Comparison of ENCODE assay signal across 20 mouse cellular contexts in genomic region chr1:11990011-11990410, GRCm38 (mm10).
A peak's percentile ranks its signal among the peaks of the same experiment; 100 is the strongest.
DNase-seq lines count a peak whose midpoint lies in the region; ATAC-seq lines count a peak whose summit lies in the region.
"Had no signal": no experiment of that assay in that cellular context is flagged by ENCODE, and none has a peak within 500 bp of the region (broad histone marks: within the 10 kb centered on the region; RNA-seq: fewer than 3 reads in every experiment).

No protein-coding gene starts in this region.

- H3K4me2 ChIP-seq in heart, embryonic 12.5 days, result no peak overlapping the region
- H3K4me2 ChIP-seq: embryonic facial prominence, embryonic 12.5 days; forebrain, embryonic 12.5 days; hindbrain, embryonic 14.5 days; intestine, embryonic 15.5 days had no signal

- H3K36me3 ChIP-seq in heart, embryonic 12.5 days, result no peaks in the 10 kb centered on the region
- H3K36me3 ChIP-seq: embryonic facial prominence, embryonic 12.5 days; forebrain, embryonic 12.5 days; hindbrain, embryonic 10.5 days; intestine, embryonic 15.5 days had no signal

- DNase-seq in heart, adult 8-10 months (ENCODE audit: low spot score), result peak; percentile 23
- DNase-seq in kidney, postnatal 10 days, result peak; percentile 14
- DNase-seq in kidney, postnatal 14 days, result no peak
- peak; percentile 39 to 45 for DNase-seq in heart, postnatal 10 days
- DNase-seq in cerebellum, postnatal 25 days, result no peak
- DNase-seq in gastrocnemius, postnatal 14 days, result no peak
- DNase-seq: adrenal gland, adult 2 months; adrenal gland, postnatal 25 days; cerebellum, adult 2 months; cerebellum, postnatal 10 days; embryo, embryonic 11 days; gastrocnemius, postnatal 10 days had no signal

- H3K4me1 ChIP-seq in heart, embryonic 12.5 days (replicated peaks), result 0 out of 2 replicates have a peak, but pooled peaks cover 5% of the 10 kb centered on the region
- no peaks in the 10 kb centered on the region for H3K4me1 ChIP-seq in brown adipose tissue, adult 24 weeks (ENCODE audit: control insufficient read depth, insufficient read depth, insufficient read length, low read length)
- H3K4me1 ChIP-seq: embryonic facial prominence, embryonic 12.5 days; forebrain, embryonic 12.5 days; hindbrain, embryonic 10.5 days; intestine, embryonic 15.5 days had no signal

- H3K4me3 ChIP-seq in heart, embryonic 12.5 days, result no peak overlapping the region
- no peak overlapping the region for H3K4me3 ChIP-seq in brown adipose tissue, adult 24 weeks (ENCODE audit: insufficient read depth, low read depth, low read length)
- H3K4me3 ChIP-seq: embryonic facial prominence, embryonic 12.5 days; forebrain, embryonic 12.5 days; hindbrain, embryonic 10.5 days; intestine, embryonic 15.5 days had no signal

- 77% methylated on average over 3 of the region's 3 CpGs for WGBS in heart, embryonic 12.5 days

- H3K27ac ChIP-seq in heart, embryonic 12.5 days (ENCODE audit: poor library complexity, severe bottlenecking), result no peak overlapping the region
- H3K27ac ChIP-seq in brown adipose tissue, adult 24 weeks (replicated peaks; ENCODE audit: low read depth, low read length), result peak overlapping the region; percentile 25; the same call in 1 of the 2 replicates
- H3K27ac ChIP-seq: embryonic facial prominence, embryonic 12.5 days; forebrain, embryonic 12.5 days; hindbrain, embryonic 10.5 days; hindbrain, embryonic 14.5 days; intestine, embryonic 15.5 days had no signal

- H3K9me3 ChIP-seq in heart, embryonic 12.5 days (replicated peaks), result 0 out of 2 replicates have a peak, but pooled peaks cover 2% of the 10 kb centered on the region
- H3K9me3 ChIP-seq: embryonic facial prominence, embryonic 12.5 days; forebrain, embryonic 12.5 days; hindbrain, embryonic 10.5 days; intestine, embryonic 15.5 days had no signal

- intact Hi-C loops in heart, postnatal 10 days (cut with DNase I), result no loop called here
- intact Hi-C loops in gastrocnemius, postnatal 14 days (cut with DNase I; ENCODE audit: low total_unique reads), result no loop called here

- ATAC-seq in heart, embryonic 12.5 days (ENCODE audit: insufficient number of reproducible peaks, low FRiP score), result no peak
- ATAC-seq: forebrain, embryonic 16.5 days; intestine, embryonic 15.5 days had no signal

- no peak overlapping the region for H3K9ac ChIP-seq in heart, embryonic 12.5 days
- H3K9ac ChIP-seq: embryonic facial prominence, embryonic 12.5 days; forebrain, embryonic 12.5 days; hindbrain, embryonic 14.5 days; intestine, embryonic 15.5 days had no signal

- no peaks in the 10 kb centered on the region for H3K27me3 ChIP-seq in heart, embryonic 12.5 days (replicated peaks)
- H3K27me3 ChIP-seq: embryonic facial prominence, embryonic 12.5 days; forebrain, embryonic 12.5 days; intestine, embryonic 15.5 days had no signal

Comparison
In these comparisons a context has a peak if more than half of its experiments do, and no peak if none do; other contexts are left out.
1. DNase-seq: peak in heart, adult 8-10 months (single experiment), kidney, postnatal 10 days (single experiment) and heart, postnatal 10 days (2 of 2); none in kidney, postnatal 14 days (single experiment), cerebellum, postnatal 25 days (0 of 2) and gastrocnemius, postnatal 14 days (single experiment).